Mouse (Mus musculus) cerebellum, postnatal 36 days (tissue): ENCODE measurements at regions not wholly inside any gene's neighbourhood (a gene's known extent, or its start where the extent isn't known, plus 50 kb on each side); places are given as distances from the start of the nearest gene placed in this dataset.
"Not testable (repeated sequence)": the region's sequence is repeated elsewhere in the genome, so short reads cannot be mapped to it uniquely, and the experiment has no call there.

Source experiments
- DNase-seq, 2 experiments: peaks; one replicate each; pipeline ENCODE4 v3.0.0; 2021 to 2022; ENCODE audit warnings: mixed read lengths in 2 of 2

GRCm38 (mm10) chr19:9338971-9339370, 203.5 kb upstream of the Asrgl1 start:
- not testable (repeated sequence) for DNase-seq

GRCm38 (mm10) chr19:9337447-9337846, 202.0 kb upstream of the Asrgl1 start:
- not testable (repeated sequence) for DNase-seq

- DNase-seq: not testable (repeated sequence)
Observed at GRCm38 (mm10) chr19:9317932-9318331, 182.5 kb upstream of the Asrgl1 start.

- DNase-seq: not testable (repeated sequence)
Observed at GRCm38 (mm10) chr19:9316162-9316561, 180.7 kb upstream of the Asrgl1 start.

GRCm38 (mm10) chr19:9283176-9283575, 147.7 kb upstream of the Asrgl1 start:
- peak; percentile 13 to 36 for DNase-seq

- not testable (repeated sequence) for DNase-seq
Observed at GRCm38 (mm10) chr19:9234676-9235075, 99.2 kb upstream of the Asrgl1 start.
